Comparison of ENCODE assay signal across 8 mouse cellular contexts in the genomic region with DNA sequence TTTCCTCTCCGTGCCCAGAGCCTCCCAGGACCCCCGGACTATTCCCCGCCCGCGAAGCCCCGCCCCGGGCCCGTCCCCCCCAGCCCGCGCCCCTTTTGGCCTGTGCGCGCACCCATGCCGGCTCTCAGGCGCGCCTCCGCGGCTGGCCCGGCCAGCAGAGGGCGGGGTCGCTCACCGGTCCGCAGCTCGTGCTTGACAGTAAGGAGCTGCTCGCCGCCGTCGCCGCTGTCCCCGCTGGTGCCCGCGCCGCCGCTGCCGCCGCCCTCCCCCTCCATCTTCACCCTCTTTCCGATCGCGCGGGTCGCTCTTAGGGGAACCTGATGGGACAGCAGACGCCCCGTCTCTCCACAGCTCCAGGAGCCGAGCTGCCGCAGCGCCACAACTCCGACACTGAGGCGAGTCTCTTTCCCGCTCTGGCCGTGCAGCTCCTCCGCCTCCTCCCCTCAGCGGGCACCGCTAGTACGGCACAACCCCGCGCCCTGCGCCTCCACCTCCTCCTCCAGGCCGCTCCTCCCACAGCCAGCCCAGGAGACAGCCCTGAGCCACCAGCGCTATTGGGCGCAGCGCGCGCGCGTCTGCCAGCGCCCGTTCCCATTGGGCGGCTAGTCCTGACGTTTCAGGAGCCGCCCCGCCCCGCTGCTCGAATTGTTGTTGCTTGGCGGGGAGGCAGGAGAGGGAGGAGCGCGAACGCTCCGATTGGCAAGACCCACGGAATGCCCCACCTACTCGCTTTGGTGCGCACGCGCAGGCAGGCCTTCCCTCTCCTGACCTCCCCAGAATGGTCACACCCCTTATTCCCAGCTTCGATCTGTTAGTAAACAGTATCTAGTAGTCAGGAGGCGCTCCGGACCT. TPM values are rescaled to one million over a fixed set of nuclear protein-coding genes. Genes with fewer than 3 reads are reported as not detected.
DNase-seq lines count a peak whose midpoint lies in the region; ATAC-seq lines count a peak whose summit lies in the region.

No protein-coding gene starts in this region.

- WGBS in forebrain, embryonic 14.5 days, result under 1% methylated on average over 70 of the region's 85 CpGs
- WGBS in neural tube, embryonic 15.5 days, result under 1% methylated on average over 74 of the region's 85 CpGs

- intact Hi-C loops in heart, postnatal 14 days (cut with DNase I), result loop anchor here (1.0 to 10.0 kb wide), 4 partner anchors 52 to 540 kb away; partner anchors contain the start of gene Dglucy

- H3K4me1 ChIP-seq in forebrain, embryonic 14.5 days (ENCODE audit: control insufficient read depth, insufficient read depth, low read length), result 0 out of 2 replicates have a peak, but pooled peaks cover 5% of the 10 kb centered on the region
- H3K4me1 ChIP-seq in neural tube, embryonic 15.5 days, result peaks cover 24% of the 10 kb centered on the region

- peak overlapping the region; percentile 77 for H3K9ac ChIP-seq in forebrain, embryonic 14.5 days (ENCODE audit: low read length)
- H3K9ac ChIP-seq in neural tube, embryonic 15.5 days (replicated peaks), result peak overlapping the region; percentile 77

- peak; percentile 100 for DNase-seq in ES-CJ7 (ENCODE audit: low read depth, low spot score)
- DNase-seq in cerebellum, adult 11 months, result peak; percentile 100
- peak; percentile 100 for DNase-seq in forebrain, embryonic 14.5 days (ENCODE audit: low spot score)
- DNase-seq in heart, postnatal 14 days, result peak; percentile 99
- DNase-seq in layer of hippocampus, adult 11-12 months (ENCODE audit: low spot score), result peak; percentile 100
- DNase-seq in lung, adult 18-20 months, result peak; percentile 100
- DNase-seq in testis, postnatal 14 days (ENCODE audit: low spot score), result peak; percentile 100

- no peaks in the 10 kb centered on the region for H3K36me3 ChIP-seq in forebrain, embryonic 14.5 days (ENCODE audit: control insufficient read depth, insufficient read depth, low read length)
- H3K36me3 ChIP-seq in neural tube, embryonic 15.5 days, result no peaks in the 10 kb centered on the region

- ATAC-seq in forebrain, embryonic 14.5 days, result peak; percentile 99
- peak; percentile 99 for ATAC-seq in neural tube, embryonic 15.5 days (ENCODE audit: low FRiP score)

- H3K27ac ChIP-seq in forebrain, embryonic 14.5 days (ENCODE audit: low read depth, low read length), result peak overlapping the region; percentile 95
- H3K27ac ChIP-seq in neural tube, embryonic 15.5 days (replicated peaks), result peak overlapping the region; percentile 97

- H3K27me3 ChIP-seq in forebrain, embryonic 14.5 days (replicated peaks; ENCODE audit: control insufficient read depth, insufficient read depth, low read length), result no peaks in the 10 kb centered on the region
- no peaks in the 10 kb centered on the region for H3K27me3 ChIP-seq in neural tube, embryonic 15.5 days (replicated peaks)

- peak overlapping the region; percentile 90 for H3K4me2 ChIP-seq in forebrain, embryonic 14.5 days (ENCODE audit: low read length)
- peak overlapping the region; percentile 83 for H3K4me2 ChIP-seq in neural tube, embryonic 15.5 days

- H3K4me3 ChIP-seq in forebrain, embryonic 14.5 days (ENCODE audit: low read depth, low read length), result peak overlapping the region; percentile 76
- H3K4me3 ChIP-seq in neural tube, embryonic 15.5 days (replicated peaks), result peak overlapping the region; percentile 93

- H3K9me3 ChIP-seq in forebrain, embryonic 14.5 days (replicated peaks; ENCODE audit: control insufficient read depth, low read length), result no peaks in the 10 kb centered on the region
- H3K9me3 ChIP-seq in neural tube, embryonic 15.5 days (replicated peaks), result no peaks in the 10 kb centered on the region

RNA-seq across cellular contexts. Expression of gene Rps6ka5, which starts 2.0 kb away (rescaled TPM):
- 10.3 and 11.7 TPM in 2 replicates for polyA plus RNA-seq in forebrain, embryonic 14.5 days (2014; fragmentation: Nextera tagmentation; extraction: Ambion mirVana)
- total RNA-seq in heart, postnatal 14 days (2021), result 10 to 100 TPM; 13.4 to 17.9 TPM
- 4.9 and 5.9 TPM in 2 replicates for polyA plus RNA-seq in neural tube, embryonic 15.5 days (2015; fragmentation: Nextera tagmentation; extraction: Ambion mirVana)

RNA-seq across cellular contexts. Expression of gene Dglucy, which starts 54.0 kb away (rescaled TPM):
- 2.7 and 3.8 TPM in 2 replicates for polyA plus RNA-seq in forebrain, embryonic 14.5 days (2014; fragmentation: Nextera tagmentation; extraction: Ambion mirVana)
- total RNA-seq in heart, postnatal 14 days (2021), result 10 to 100 TPM; 32.7 to 44.1 TPM
- 3.0 and 3.4 TPM in 2 replicates for polyA plus RNA-seq in neural tube, embryonic 15.5 days (2015; fragmentation: Nextera tagmentation; extraction: Ambion mirVana)

Comparison
In these comparisons a context has a peak if more than half of its experiments do, and no peak if none do; other contexts are left out.
1. Peak in every context shown above with its lines: DNase-seq, ATAC-seq, H3K4me3 ChIP-seq and H3K27ac ChIP-seq.